Mouse (Mus musculus) thymus, adult 2 months (tissue): Measurements from ENCODE around the gene Tmod1.

Experiments used
- CTCF ChIP-seq: fragments of 200-500 bp; IDR thresholded peaks from 2 replicates; pipeline ENCODE4 v1.5.1; 2012; ENCODE audit warnings: mild to moderate bottlenecking, control low read depth, low read length, moderate library complexity, borderline replicate concordance; ENCODE audit not compliant: control insufficient read depth, poor library complexity, insufficient read depth; ENCODE audit errors: extremely low read depth
- POLR2A ChIP-seq: fragments of 200-500 bp; IDR thresholded peaks from 2 replicates; pipeline ENCODE4 v1.6.1; 2012; ENCODE audit warnings: mild to moderate bottlenecking, low read length, control low read depth, moderate library complexity; ENCODE audit not compliant: control insufficient read depth, poor library complexity, insufficient read depth; ENCODE audit errors: extremely low read depth

- TF ChIP-seq CTCF = no peak
- TF ChIP-seq POLR2A = no peak
These were observed 48.2 kb upstream of the Tmod1 start for GRCm38 (mm10) chr4:45990427-45991135.
